In the genomic region with DNA sequence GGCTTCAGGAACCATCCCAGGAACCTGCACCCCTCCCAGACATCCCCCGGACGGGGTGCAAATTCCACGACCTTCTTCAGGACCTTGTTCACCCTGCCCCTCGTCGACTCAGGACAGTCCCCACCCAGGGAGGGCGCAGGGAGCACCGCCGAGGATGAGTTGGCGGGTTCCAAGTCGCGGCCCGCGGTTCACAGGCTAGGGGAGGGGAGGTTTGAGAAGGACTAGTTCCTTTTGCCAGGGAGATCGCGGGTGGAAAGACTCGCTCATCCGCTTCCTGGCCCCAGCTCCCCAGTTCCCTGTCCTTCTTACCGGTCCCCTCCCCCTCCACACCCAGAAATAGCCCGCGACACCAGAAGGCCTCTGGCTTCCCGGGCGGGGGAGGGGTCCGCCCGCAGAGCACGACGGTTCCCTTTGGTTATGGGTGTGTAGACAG, we compare ENCODE assay signal across 8 mouse cellular contexts. TPM values are rescaled to one million over a fixed set of nuclear protein-coding genes. Genes with fewer than 3 reads are reported as not detected.
DNase-seq lines count a peak whose midpoint lies in the region; ATAC-seq and TF ChIP-seq lines count a peak whose summit lies in the region.

A gene (minus strand): TSS at position 370 of the 433 bp plus-strand sequence.

- WGBS in limb, embryonic 13.5 days: under 1% methylated on average over 26 of the region's 26 CpGs
- 0% methylated on average over 24 of the region's 26 CpGs for WGBS in midbrain, postnatal 0 days

- intact Hi-C loops in heart, postnatal 36 days (cut with DNase I): loop anchor here (1.0 to 5.0 kb wide), 2 partner anchors 8 to 36 kb away; a partner anchor contains a TSS

- no peaks in the 10 kb centered on the region for H3K9me3 ChIP-seq in limb, embryonic 13.5 days
- H3K9me3 ChIP-seq in midbrain, postnatal 0 days (ENCODE audit: low read length): no peaks in the 10 kb centered on the region

- no peaks in the 10 kb centered on the region for H3K36me3 ChIP-seq in limb, embryonic 13.5 days
- H3K36me3 ChIP-seq in midbrain, postnatal 0 days (ENCODE audit: insufficient read depth, low read length): no peaks in the 10 kb centered on the region

- H3K27me3 ChIP-seq in limb, embryonic 13.5 days: peaks cover 95% of the 10 kb centered on the region
- peaks cover 71% of the 10 kb centered on the region for H3K27me3 ChIP-seq in midbrain, postnatal 0 days (ENCODE audit: insufficient read depth, low read length)

- peak; percentile 42 for DNase-seq in kidney, adult 18-20 months
- DNase-seq in kidney, adult 11 months: no peak
- peak; percentile 60 to 63 for DNase-seq in heart, postnatal 36 days
- no peak for DNase-seq in midbrain, postnatal 0 days (ENCODE audit: low spot score)
- no peak for DNase-seq in layer of hippocampus, adult 8-10 months (ENCODE audit: low spot score in 2 of 2)
- DNase-seq in ovary, postnatal 14 days (ENCODE audit: low spot score): no peak

- peak within 1 kb of the TSS; percentile 53 for H3K4me3 ChIP-seq in embryonic fibroblast, embryonic 13.5 days (ENCODE audit: insufficient read depth, low read length)
- peak within 1 kb of the TSS; percentile 53 for H3K4me3 ChIP-seq in limb, embryonic 13.5 days
- H3K4me3 ChIP-seq in midbrain, postnatal 0 days (ENCODE audit: low read depth, low read length): peak within 1 kb of the TSS; percentile 43

- ATAC-seq in limb, embryonic 13.5 days (ENCODE audit: low FRiP score, low read depth): no peak
- ATAC-seq in midbrain, postnatal 0 days (ENCODE audit: low FRiP score): no peak

- H3K27ac ChIP-seq in embryonic fibroblast, embryonic 13.5 days (ENCODE audit: insufficient read depth, low read length): no peak within 1 kb of the TSS
- H3K27ac ChIP-seq in limb, embryonic 13.5 days: no peak within 1 kb of the TSS
- no peak within 1 kb of the TSS for H3K27ac ChIP-seq in midbrain, postnatal 0 days (ENCODE audit: low read depth, low read length)

- H3K4me2 ChIP-seq in limb, embryonic 13.5 days (replicated peaks): peak within 1 kb of the TSS; percentile 98
- peak within 1 kb of the TSS; percentile 88 for H3K4me2 ChIP-seq in midbrain, postnatal 0 days (ENCODE audit: low read depth, low read length, poor library complexity, severe bottlenecking)

- peaks cover 4% of the 10 kb centered on the region; the same call in 1 of the 2 replicates for H3K4me1 ChIP-seq in embryonic fibroblast, embryonic 13.5 days (ENCODE audit: control insufficient read depth, insufficient read depth, low read length)
- H3K4me1 ChIP-seq in limb, embryonic 13.5 days: peaks cover 32% of the 10 kb centered on the region
- H3K4me1 ChIP-seq in midbrain, postnatal 0 days (ENCODE audit: insufficient read depth, low read length): peaks cover 8% of the 10 kb centered on the region; the same call in 1 of the 2 replicates

- H3K9ac ChIP-seq in limb, embryonic 13.5 days: peak within 1 kb of the TSS; percentile 66
- H3K9ac ChIP-seq in midbrain, postnatal 0 days (replicated peaks; ENCODE audit: low read length, poor library complexity, severe bottlenecking): peak within 1 kb of the TSS; percentile 40; the same call in 1 of the 2 replicates

- TF ChIP-seq POLR2A in embryonic fibroblast, embryonic 13.5 days (IDR thresholded peaks at IDR 0.05; ENCODE audit: low read depth, low read length): no peak

- TF ChIP-seq CTCF in embryonic fibroblast, embryonic 13.5 days (IDR thresholded peaks at IDR 0.05; ENCODE audit: borderline replicate concordance, insufficient read depth, low read length): no peak
- TF ChIP-seq CTCF in midbrain, postnatal 0 days (IDR thresholded peaks at IDR 0.05): no peak; the same call in 1 of the 2 replicates

RNA-seq across cellular contexts. Expression of the gene that starts here (rescaled TPM):
- 0.12 and 0.32 TPM in 2 replicates for polyA plus RNA-seq in embryonic fibroblast, embryonic 13.5 days (2011; ENCODE audit: insufficient read length, low read depth, missing spikeins)
- total RNA-seq in heart, postnatal 36 days (2021): 1 to 10 TPM; 2.2 to 2.4 TPM
- 0.23 and 0.26 TPM in 2 replicates for polyA plus RNA-seq in limb, embryonic 13.5 days (2015; fragmentation: Nextera tagmentation; extraction: Ambion mirVana)
- total RNA-seq in midbrain, postnatal 0 days (2014; rRNA removed): 0.09 and 0.11 TPM in 2 replicates
- polyA plus RNA-seq in midbrain, postnatal 0 days (2015; fragmentation: Nextera tagmentation; extraction: Ambion mirVana): not detected in 2 replicates
- under 1 TPM in 2 of 4 experiments, not detected in 2; 0.13 to 0.23 TPM for total RNA-seq in layer of hippocampus, adult 8-10 months (2022)

Comparison
In these comparisons a context has a peak if more than half of its experiments do, and no peak if none do; other contexts are left out.
1. DNase-seq: peak in kidney, adult 18-20 months (single experiment) and heart, postnatal 36 days (2 of 2); none in kidney, adult 11 months (single experiment), midbrain, postnatal 0 days (single experiment), layer of hippocampus, adult 8-10 months (0 of 2) and ovary, postnatal 14 days (single experiment).
2. Peak in every context shown above with its lines, with median percentiles within 50 percentile points of each other: H3K4me3 ChIP-seq.